Mouse (Mus musculus): ENCODE results near the gene Sptbn4.

GRCm38 (mm10) chr7:27375274-27375673, 72.2 kb downstream of the Sptbn4 start:
- TF ChIP-seq CTCF (IDR thresholded peaks at IDR 0.05; ENCODE audit: low read depth) (no peak), EP300 (IDR thresholded peaks at IDR 0.05; ENCODE audit: low read depth) (no peak)
